Mouse (Mus musculus): ENCODE measurements around the gene Nrk. TPM values are rescaled to one million over a fixed set of nuclear protein-coding genes. Genes with fewer than 3 reads are reported as not detected.

Gene Nrk
- total RNA-seq, 2 experiments from 2014 or later: 0.05 TPM; not detected in 1

Other genes with a start within 250 kb of the Nrk start
- not detected for gene Serpina7, start 170.8 kb downstream of the Nrk start, total RNA-seq (2021)
- gene 4930513O06Rik, start 171.8 kb downstream of the Nrk start, total RNA-seq (2021): not detected